Mouse (Mus musculus): ENCODE data around the gene Exoc6b.

Exoc6b gene

GRCm38 (mm10) chr6:84976563-84976971, 92.7 kb downstream of the Exoc6b start:
- peak; percentile 56 to 60 for DNase-seq (ENCODE audit: low spot score in 2 of 2)

DNA sequence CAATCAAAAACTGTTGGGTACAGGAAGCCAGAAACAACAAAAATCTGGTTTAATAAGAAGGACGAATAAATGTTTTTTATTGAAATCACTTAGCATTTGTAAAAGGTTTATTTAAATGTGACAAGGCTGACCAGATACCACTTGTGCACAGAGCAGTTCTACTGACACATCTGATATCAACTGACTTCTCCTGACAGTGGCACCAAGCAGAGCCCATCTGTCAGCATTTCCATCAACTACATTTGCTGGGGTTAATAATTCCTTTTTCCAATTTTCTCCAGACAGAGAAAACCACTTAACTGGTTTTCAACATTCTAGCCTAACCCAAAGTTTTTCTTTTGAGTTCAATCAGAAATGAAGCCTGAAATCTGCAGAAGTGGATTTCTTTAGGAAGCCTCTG, 100.8 kb downstream of the Exoc6b start:
- DNase-seq (ENCODE audit: low spot score in 2 of 2): no peak

DNA sequence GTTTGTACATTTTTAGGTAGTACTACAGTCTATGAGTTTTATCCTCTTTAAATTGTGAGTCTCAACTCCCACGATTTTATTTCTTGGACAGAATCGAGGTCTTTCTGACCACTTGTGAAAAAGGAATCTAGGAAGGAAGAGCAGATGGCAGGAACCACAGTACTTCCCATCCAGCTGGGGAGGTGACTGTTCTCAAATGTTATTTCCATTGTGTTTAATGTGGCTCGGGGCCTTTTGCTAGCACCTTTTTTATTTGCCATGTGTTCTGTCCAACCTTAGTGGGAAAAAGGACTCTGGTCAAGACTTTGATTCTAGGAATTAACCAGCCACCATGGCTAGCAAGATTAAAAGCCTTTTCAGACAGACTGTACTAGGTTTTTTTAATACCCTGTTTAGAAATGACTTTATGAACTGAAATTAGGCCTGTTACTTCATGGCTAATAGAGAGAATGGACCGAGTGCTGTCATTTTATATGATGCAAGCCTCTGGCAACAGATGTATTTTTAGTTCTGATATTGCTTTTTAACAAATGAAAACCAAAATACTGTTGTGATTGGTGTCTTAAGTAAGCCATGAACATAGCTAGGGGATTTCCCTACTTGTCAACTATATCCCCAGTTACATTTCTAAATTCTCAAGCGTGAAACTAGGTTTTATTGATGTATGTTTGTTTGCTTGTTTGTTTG, 104.4 kb downstream of the Exoc6b start:
- DNase-seq (ENCODE audit: low spot score in 2 of 2): no peak

- no peak for DNase-seq (ENCODE audit: low spot score in 2 of 2)
These were observed 106.3 kb downstream of the Exoc6b start for GRCm38 (mm10) chr6:84963044-84963443.

DNA sequence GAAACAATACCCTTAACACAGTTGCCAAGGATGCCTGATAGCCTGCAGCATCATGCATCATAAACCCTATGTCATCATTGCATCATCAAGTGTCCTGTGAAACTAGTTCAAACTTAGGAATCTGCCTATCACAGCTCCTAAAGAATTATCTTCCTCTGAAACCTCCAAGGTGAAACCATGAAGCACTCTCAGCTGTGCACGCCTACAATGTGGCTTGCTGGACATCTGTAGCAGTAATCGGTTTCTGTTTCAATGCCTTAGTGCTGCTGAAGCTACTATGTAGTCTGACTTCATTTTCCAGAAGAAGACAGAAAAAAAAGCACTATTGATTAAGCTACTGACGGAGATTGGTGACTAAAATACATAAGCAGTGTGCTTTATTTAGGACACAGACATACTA, 107.5 kb downstream of the Exoc6b start:
- no peak for DNase-seq (ENCODE audit: low spot score in 2 of 2)

- no peak for DNase-seq (ENCODE audit: low spot score in 2 of 2)
These were observed 109.8 kb downstream of the Exoc6b start for GRCm38 (mm10) chr6:84959520-84959919.

DNA sequence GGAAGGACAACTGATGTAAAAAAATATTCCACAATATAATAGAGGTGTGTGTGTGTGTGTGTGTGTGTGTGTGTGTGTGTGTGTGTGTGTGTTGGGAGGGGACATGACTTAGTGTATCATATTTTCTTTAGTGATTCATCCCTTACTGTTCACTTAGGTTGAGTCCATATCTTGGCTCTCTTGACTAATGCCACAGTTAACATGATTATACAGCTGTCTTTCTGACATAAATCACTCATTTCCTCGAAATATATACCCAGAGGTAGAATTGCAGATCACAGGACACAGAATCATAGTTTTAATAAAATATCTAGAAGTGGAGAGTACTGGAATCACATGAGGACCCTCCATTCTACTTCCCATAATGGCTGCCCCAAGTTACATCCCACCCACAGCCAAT, 117.7 kb downstream of the Exoc6b start:
- DNase-seq (ENCODE audit: low spot score in 2 of 2): no peak

- no peak for DNase-seq (ENCODE audit: low spot score in 2 of 2)
These were observed 122.7 kb downstream of the Exoc6b start for GRCm38 (mm10) chr6:84946569-84946968.

- no peak for DNase-seq (ENCODE audit: low spot score in 2 of 2)
These were observed 123.2 kb downstream of the Exoc6b start for GRCm38 (mm10) chr6:84946106-84946505.

- no peak for DNase-seq (ENCODE audit: low spot score in 2 of 2)
These were observed 136.1 kb downstream of the Exoc6b start for GRCm38 (mm10) chr6:84932953-84933921.

DNA sequence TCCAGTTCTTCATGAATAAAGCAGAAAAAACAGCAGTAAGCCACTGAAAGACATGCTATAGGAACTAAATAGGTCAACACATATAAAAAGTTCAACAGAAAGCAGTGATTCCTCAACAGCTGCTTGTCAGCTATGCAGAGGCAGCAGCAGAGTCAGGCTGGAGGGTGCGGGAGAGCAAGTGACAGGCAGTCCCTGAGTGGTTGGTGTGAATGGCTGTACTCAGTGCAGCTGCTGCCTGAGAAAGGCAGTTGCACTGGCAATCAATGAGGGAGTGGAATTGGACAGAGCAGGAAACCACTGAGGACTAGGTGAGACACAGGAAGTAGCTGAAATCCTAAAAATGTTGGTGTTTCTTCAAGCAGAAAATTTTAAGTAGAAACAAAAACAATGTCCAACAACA, 138.3 kb downstream of the Exoc6b start:
- no peak for DNase-seq (ENCODE audit: low spot score in 2 of 2)

GRCm38 (mm10) chr6:84926066-84926465, 143.2 kb downstream of the Exoc6b start:
- DNase-seq (ENCODE audit: low spot score in 2 of 2): no peak

DNA sequence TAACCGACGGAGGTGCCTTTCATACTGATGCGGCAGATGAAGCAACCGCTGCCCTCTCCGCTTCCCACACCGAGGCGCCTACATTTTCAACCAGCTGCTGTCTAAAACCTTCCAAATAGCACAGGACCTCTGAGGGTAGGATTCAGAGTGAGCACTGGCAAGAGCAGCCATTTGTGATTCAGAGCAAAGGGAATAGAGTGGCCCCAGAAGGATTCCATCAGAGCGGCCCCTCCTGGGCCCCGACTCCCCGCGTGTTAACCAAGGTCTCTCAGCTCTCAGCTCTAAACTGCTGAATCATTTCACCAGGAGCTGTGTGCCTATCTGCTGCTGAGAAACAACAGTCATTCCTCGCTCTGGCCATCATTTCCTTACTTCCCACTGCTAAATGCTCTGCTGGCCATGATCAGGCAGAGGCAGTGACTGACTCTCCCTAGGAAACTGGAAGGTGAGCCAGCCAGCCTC, 145.5 kb downstream of the Exoc6b start:
- peak; percentile 27 to 41 for DNase-seq (ENCODE audit: low spot score in 2 of 2)

GRCm38 (mm10) chr6:84916291-84916690, 153.0 kb downstream of the Exoc6b start:
- peak in 1 of 2 experiments; percentile 19 for DNase-seq (ENCODE audit: low spot score in 2 of 2)

- no peak for DNase-seq (ENCODE audit: low spot score in 2 of 2)
These were observed 156.9 kb downstream of the Exoc6b start for GRCm38 (mm10) chr6:84912434-84912833.

DNA sequence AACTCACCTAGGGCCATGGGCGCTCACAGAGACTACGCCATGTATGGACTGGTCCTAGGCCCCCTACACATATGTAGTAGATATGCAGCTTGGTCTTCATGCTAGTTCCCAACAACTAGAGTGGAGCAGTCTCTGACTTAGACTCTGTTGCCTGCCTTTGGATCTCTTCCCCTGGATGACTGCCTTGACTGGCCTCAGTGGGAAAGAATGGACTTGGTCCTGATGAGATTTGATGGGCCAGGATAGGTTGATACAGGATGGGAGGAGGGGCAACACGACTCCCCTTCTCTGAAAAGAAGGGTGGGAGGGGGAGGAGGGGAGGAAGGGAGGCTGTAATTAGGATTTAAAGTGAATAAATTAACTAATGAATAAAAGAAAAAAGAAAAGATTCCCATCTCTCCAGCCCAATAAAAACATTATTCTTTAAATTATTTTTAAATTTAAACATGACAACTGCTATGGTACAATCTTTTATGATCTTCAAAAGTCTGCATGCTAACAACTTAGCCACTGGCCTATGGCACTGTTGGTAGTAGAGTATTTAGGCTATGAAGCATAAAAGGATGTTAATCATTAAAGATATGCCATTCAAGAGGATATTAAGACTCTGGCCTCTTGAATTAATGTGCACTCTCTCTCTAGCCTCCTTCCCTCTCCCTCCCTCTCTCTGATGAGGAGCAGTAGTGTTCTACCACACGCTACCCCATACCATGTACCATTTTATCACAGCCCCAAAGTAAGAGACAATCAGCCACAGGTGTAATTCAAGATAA, 170.1 kb downstream of the Exoc6b start:
- no peak for DNase-seq (ENCODE audit: low spot score in 2 of 2)

DNA sequence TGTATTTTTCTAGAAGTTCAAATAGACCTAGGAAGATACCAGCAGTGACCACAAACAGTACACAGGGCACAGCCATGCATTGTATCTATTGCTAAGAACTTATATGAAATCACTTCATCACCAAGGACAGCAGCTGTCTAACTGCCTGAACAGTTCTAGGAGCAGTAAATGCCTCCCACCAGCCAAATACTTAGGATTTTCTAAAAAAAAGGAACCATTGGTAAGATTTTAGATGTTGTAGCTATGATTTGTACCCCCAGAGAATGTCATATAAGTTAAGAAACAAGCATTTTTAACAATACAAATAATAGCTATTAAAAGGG, 175.6 kb downstream of the Exoc6b start:
- DNase-seq (ENCODE audit: low spot score in 2 of 2): no peak

DNA sequence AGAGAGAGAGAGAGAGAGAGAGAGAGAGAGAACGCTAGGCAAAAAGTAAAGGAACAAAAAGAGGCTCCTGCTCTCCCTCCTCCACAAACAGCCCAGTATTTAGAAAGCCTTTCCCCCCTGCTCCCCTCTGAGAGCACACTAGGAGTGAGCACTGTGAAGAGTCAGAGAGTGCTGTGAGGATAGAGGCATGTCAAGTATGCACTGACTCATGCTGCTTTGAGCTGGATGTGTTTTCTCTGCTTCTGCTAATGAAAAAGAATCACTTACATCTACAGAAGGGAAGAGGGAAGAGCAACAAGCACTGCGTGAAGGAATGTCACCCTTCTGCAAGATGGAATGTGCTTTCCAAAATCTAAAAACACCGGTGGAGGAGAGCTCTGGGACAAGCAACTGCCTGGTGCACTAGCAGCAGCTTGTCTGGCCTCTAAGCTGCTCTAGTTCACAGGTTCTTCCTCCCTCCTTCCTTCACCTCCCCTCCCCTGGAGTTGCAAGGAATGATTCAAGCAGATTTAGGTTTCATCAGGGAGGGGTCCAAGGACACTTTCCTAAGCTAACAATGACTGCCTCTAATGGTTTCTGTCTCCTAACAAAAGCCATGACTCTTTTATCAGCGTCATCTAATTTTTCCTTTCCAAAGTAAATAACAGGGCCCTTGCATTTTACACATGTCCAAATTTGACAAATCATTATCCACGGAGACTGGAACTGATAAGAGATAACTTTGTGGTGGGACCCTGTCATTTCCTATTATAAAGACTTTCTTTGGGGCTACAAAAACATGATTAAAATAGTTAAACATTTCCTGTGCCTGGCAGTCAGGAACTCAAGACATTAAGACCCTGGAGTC, 176.2 kb downstream of the Exoc6b start:
- DNase-seq (ENCODE audit: low spot score in 2 of 2): peak in 1 of 2 experiments; percentile 9

DNA sequence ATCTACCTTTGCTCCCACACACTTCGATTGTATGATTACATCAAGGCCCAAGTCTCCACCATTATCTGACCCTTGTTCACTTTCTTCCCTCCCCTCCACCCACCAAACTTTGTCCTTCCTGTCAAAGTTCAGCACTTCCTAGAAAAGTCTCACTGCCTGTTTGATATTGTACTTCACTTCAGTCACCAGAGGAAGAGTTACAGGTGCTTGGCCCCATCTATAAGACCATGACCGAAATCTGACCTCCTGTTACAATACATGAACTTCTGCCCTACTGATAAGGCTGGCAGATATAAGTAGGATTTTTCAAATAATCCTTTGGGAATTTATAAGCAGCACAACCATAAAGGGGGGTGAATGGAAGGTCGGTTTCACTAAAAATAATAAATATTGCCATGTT, 182.8 kb downstream of the Exoc6b start:
- DNase-seq (ENCODE audit: low spot score in 2 of 2): peak in 1 of 2 experiments; percentile 19

DNA sequence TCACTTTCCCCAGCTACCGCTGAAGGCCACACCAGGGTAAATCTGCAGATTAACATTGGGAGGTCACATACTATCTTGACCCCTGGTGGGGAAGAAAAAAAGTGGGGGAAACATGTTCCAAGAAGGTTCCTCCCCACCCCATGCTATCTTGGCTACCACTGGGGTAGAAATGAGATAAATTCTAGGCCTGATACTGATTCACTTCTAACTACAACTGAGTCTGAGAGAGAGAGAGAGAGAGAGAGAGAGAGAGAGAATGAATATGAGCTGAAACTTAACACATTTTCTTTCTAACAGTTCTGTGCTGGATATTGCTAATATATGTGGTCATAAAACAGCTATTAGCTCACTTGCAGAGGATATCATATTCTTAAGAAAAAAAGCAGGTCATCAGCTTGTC, 184.2 kb downstream of the Exoc6b start:
- DNase-seq (ENCODE audit: low spot score in 2 of 2): no peak

- DNase-seq (ENCODE audit: low spot score in 2 of 2): no peak
These were observed 185.6 kb downstream of the Exoc6b start for GRCm38 (mm10) chr6:84883720-84884119.
